Mouse (Mus musculus) forebrain, embryonic 10.5 days (tissue): ENCODE results near the gene Crhr2. TPM values are rescaled to one million over a fixed set of nuclear protein-coding genes. Genes with fewer than 3 reads are reported as not detected.
A peak's percentile ranks its signal among the peaks of the same experiment; 100 is the strongest.

ENCODE experiments used
- DNase-seq: peaks from one replicate; pipeline ENCODE4 v3.0.0-alpha.2; 2017; ENCODE audit warnings: low spot score; ENCODE audit errors: extremely low spot score
- H3K27ac ChIP-seq: fragments of 300-500 bp; sonication (generic); 2 replicates; pipeline ENCODE4 v1.5.1; 2016; ENCODE audit warnings: mild to moderate bottlenecking
- H3K27me3 ChIP-seq: fragments of 300-500 bp; sonication (generic); 2 replicates; pipeline ENCODE4 v1.6.1; 2016; ENCODE audit warnings: mild to moderate bottlenecking; ENCODE audit not compliant: poor library complexity, severe bottlenecking
- H3K36me3 ChIP-seq: fragments of 300-500 bp; sonication (generic); replicated peaks from 2 replicates; pipeline ENCODE4 v1.6.1; 2016; ENCODE audit warnings: mild to moderate bottlenecking, moderate library complexity
- H3K4me1 ChIP-seq: fragments of 300-500 bp; sonication (generic); 2 replicates; pipeline ENCODE4 v1.6.1; 2016
- H3K4me3 ChIP-seq: fragments of 300-500 bp; sonication (generic); 2 replicates; pipeline ENCODE4 v1.5.1; 2016; ENCODE audit warnings: mild to moderate bottlenecking, moderate library complexity
- H3K9me3 ChIP-seq: fragments of 300-500 bp; sonication (generic); 2 replicates; pipeline ENCODE4 v1.6.1; 2016; ENCODE audit warnings: mild to moderate bottlenecking, moderate library complexity
- WGBS: fragments of 180-500 bp; shearing (Covaris S2); methylation state at CpG from one replicate; pipeline ENCODE4 v1.1.7; 2016; 5-methylcytosine and 5-hydroxymethylcytosine counted together
- polyA plus RNA-seq: library from polyadenylated mRNA; unstranded; fragments of >200 nt; fragmentation: Nextera tagmentation; extraction: Ambion mirVana; gene quantifications from 2 replicates; pipeline ENCODE4 v1.2.1, GENCODE M21; 2016

The Crhr2 gene
- 0.31 and 0.38 TPM in 2 replicates for polyA plus RNA-seq

DNA sequence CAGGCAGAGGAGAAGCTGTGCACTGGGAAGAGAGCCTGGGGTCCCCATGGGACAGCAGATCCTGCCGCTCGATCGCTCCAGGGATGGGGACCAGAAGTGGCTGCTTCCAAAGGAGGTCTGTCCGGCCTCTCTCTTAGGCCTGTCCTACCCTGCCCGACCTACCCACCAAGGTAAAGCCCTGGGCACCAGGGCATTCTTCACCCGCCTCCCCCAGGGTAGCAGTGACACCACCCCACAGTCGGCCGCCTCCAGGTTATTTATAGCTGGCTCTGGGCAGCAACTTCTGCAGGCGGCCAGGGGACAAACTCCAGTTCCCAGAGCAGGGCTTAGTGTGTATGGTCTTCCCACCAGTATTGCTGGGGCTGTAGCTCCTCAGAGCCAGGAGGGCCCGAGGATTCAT lies at the start of gene Crhr2:
Gene Crhr2, minus strand, starts transcription at position 223 of the 400 bp plus-strand sequence.
- Histone ChIP-seq H3K27me3 (no peaks in the 10 kb centered on the region), H3K27ac (peak within 1 kb of the TSS; percentile 53), H3K4me1 (peaks cover 15% of the 10 kb centered on the region), H3K4me3 (no peak within 1 kb of the TSS), H3K36me3 (no peaks in the 10 kb centered on the region), H3K9me3 (no peaks in the 10 kb centered on the region)
- 78% methylated on average over 10 of the region's 10 CpGs for WGBS
- no peak for DNase-seq

GRCm38 (mm10) chr6:55179560-55179959 lies 46.7 kb upstream of the Crhr2 start:
- Histone ChIP-seq H3K27me3 (peaks cover 34% of the 10 kb centered on the region), H3K9me3 (no peaks in the 10 kb centered on the region), H3K4me3 (no peak overlapping the region), H3K4me1 (peaks cover 13% of the 10 kb centered on the region), H3K27ac (no peak overlapping the region), H3K36me3 (no peaks in the 10 kb centered on the region)
- WGBS, result 83% methylated on average over 7 of the region's 7 CpGs
- no peak for DNase-seq

DNA sequence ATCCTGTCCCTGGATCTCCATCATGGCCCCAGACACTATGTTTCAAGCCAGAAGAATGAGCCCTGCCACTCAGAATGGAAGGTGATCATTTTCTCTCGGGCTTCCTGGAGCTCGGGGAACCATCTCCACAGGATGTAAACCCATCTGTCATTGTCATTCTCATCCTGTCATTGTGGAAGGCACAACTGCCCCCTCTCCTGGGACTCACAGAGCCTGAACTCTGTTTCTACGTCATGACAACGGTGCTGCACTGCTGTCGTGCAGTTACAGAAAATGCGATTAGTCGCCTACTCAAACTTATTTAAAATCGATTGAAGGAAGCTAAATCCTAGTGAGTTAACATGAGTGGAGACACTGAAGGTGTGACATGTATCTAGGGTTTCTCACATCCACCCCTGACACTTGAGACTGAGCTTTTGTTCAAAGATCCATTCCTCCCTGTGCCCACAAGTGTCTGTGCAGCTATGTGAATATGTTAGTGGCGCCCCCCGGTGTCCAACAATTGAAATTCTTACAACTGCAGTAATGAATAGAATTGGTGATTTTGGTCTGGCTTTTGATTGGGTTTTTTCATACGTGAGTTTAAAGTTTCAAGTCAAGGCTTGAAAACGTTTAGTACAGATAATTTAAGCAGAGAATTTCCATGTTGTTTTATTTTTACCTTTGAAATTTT lies 44.4 kb upstream of the Crhr2 start:
- 61% methylated on average over 12 of the region's 12 CpGs for WGBS
- H3K27me3 ChIP-seq, result peaks cover 54% of the 10 kb centered on the region
- H3K4me3 ChIP-seq, result no peak overlapping the region
- peaks cover 37% of the 10 kb centered on the region for H3K4me1 ChIP-seq
- no peak overlapping the region for H3K27ac ChIP-seq
- H3K9me3 ChIP-seq, result no peaks in the 10 kb centered on the region
- H3K36me3 ChIP-seq, result no peaks in the 10 kb centered on the region
- no peak for DNase-seq

DNA sequence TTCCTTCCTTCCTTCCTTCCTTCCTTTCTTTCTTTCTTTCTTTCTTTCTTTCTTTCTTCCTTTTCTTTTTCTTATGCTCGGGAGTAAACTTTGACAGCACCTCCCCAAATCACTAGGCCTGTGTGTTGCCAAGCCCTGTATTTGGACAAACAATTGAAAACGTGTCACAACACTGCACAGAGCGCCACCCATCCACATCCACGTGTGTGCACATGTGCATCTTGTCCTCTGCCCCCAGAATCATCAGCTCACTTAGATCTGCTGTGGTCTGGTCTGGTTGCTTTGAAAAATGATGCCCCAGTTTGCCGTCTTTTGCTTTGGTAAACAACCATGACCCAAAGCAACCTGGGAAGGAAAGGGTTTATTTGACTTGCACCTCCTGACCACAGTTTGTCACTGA lies 43.1 kb upstream of the Crhr2 start:
- 75% methylated on average over 5 of the region's 5 CpGs for WGBS
- peaks cover 67% of the 10 kb centered on the region for H3K27me3 ChIP-seq

DNA sequence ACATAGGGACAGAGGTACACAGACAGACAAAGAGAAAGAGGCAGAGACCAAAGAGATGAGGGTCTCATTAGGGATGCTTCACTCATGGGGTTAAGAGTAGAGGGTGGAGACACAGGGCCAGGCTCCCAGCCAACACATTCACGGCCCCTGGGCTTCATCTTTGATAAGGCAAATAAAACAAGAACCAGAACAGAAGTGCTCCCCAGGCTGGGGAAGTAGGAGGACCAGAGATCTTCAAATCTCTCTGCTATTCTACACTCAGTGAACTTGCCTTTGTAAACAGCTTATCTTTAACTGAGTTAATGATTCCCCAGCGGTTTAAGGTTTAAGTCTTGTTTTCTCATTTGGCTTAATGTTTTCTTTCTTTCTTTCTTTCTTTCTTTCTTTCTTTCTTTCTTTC lies 42.6 kb upstream of the Crhr2 start:
- WGBS, result 51% methylated on average over 2 of the region's 2 CpGs
- Histone ChIP-seq H3K27ac (no peak overlapping the region), H3K36me3 (no peaks in the 10 kb centered on the region), H3K27me3 (peaks cover 71% of the 10 kb centered on the region), H3K9me3 (no peaks in the 10 kb centered on the region), H3K4me1 (peaks cover 37% of the 10 kb centered on the region), H3K4me3 (no peak overlapping the region)
- DNase-seq, result no peak

More for the DNA sequence above, 43.1 kb upstream of the Crhr2 start:
- Histone ChIP-seq H3K27ac (no peak overlapping the region), H3K4me3 (no peak overlapping the region), H3K4me1 (peaks cover 37% of the 10 kb centered on the region), H3K9me3 (no peaks in the 10 kb centered on the region), H3K36me3 (no peaks in the 10 kb centered on the region)
- DNase-seq, result no peak

GRCm38 (mm10) chr6:55174741-55175181 lies 41.9 kb upstream of the Crhr2 start, which contains the start of gene Inmt:
Gene Inmt (minus strand): TSS chr6:55175043.
- H3K4me3 ChIP-seq, result no peak within 1 kb of the TSS
- H3K4me1 ChIP-seq, result peaks cover 37% of the 10 kb centered on the region
- no peak for DNase-seq
- 91% methylated on average over 1 of the region's 1 CpGs for WGBS
- no peaks in the 10 kb centered on the region for H3K9me3 ChIP-seq
- H3K27me3 ChIP-seq, result peaks cover 77% of the 10 kb centered on the region
- no peaks in the 10 kb centered on the region for H3K36me3 ChIP-seq
- 0 out of 2 replicates have a peak within 1 kb of the TSS, but pooled peaks have one; percentile 35 for H3K27ac ChIP-seq

DNA sequence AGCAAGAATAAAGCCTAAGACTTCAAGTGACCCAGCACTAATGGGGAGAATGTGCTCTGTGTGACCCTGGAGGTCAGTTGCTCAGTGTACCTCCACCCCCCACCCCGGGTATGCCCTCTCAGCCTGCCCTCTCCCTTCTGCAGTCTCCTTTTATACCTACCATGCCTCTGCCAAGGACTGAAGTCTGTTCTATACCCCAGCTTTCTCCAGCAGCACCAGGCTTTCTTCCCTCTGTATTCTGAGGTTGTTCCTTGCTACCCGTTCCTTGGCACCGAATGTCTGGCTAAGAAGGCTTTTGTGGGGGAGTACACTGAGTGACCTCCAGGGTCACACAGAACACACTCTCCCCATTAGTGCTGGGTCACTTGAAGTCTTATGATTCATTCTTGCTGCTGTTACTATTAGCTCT lies 41.1 kb upstream of the Crhr2 start:
- peaks cover 37% of the 10 kb centered on the region for H3K4me1 ChIP-seq
- H3K36me3 ChIP-seq, result no peaks in the 10 kb centered on the region
- H3K27ac ChIP-seq, result 0 out of 2 replicates have a peak overlapping the region, but pooled peaks have one; percentile 35
- no peak overlapping the region for H3K4me3 ChIP-seq
- 6% methylated on average over 3 of the region's 3 CpGs for WGBS
- peaks cover 83% of the 10 kb centered on the region for H3K27me3 ChIP-seq
- DNase-seq, result peak; percentile 39
- no peaks in the 10 kb centered on the region for H3K9me3 ChIP-seq

GRCm38 (mm10) chr6:55173171-55173570 lies 40.4 kb upstream of the Crhr2 start:
- 49% methylated on average over 10 of the region's 10 CpGs for WGBS

GRCm38 (mm10) chr6:55171638-55172037 lies 38.8 kb upstream of the Crhr2 start:
- H3K4me3 ChIP-seq, result no peak overlapping the region
- peaks cover 37% of the 10 kb centered on the region for H3K4me1 ChIP-seq
- no peaks in the 10 kb centered on the region for H3K9me3 ChIP-seq
- 53% methylated on average over 4 of the region's 4 CpGs for WGBS
- no peak for DNase-seq
- H3K27me3 ChIP-seq, result peaks cover 89% of the 10 kb centered on the region
- no peaks in the 10 kb centered on the region for H3K36me3 ChIP-seq
- H3K27ac ChIP-seq, result no peak overlapping the region

More at GRCm38 (mm10) chr6:55173171-55173570, 40.4 kb upstream of the Crhr2 start:
- 0 out of 2 replicates have a peak overlapping the region, but pooled peaks have one; percentile 4 for H3K4me3 ChIP-seq
- no peak for DNase-seq
- peaks cover 89% of the 10 kb centered on the region for H3K27me3 ChIP-seq
- peak overlapping the region; percentile 13; the same call in 1 of the 2 replicates for H3K27ac ChIP-seq
- peaks cover 37% of the 10 kb centered on the region for H3K4me1 ChIP-seq
- no peaks in the 10 kb centered on the region for H3K9me3 ChIP-seq
- H3K36me3 ChIP-seq, result no peaks in the 10 kb centered on the region

DNA sequence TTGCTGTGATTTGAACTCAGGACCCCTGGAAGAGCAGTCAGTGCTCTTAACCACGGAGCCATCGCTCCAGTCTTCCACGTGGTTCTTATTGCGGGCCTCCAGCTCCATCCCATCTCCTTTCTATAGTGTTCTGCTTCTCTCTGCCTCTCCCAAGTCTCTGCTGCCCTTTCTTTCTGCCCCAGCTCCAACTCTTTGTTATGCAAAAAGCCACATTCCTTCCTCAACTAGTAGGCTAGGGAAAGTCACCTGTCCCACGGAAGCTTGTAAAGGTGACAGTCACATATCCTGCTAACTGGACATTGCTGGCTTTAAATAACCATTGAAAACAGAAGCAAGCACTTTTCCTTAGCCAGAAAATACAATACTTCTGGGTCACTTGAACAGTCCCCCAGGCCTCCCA lies 37.0 kb upstream of the Crhr2 start:
- Histone ChIP-seq H3K27me3 (peaks cover 79% of the 10 kb centered on the region), H3K36me3 (no peaks in the 10 kb centered on the region), H3K4me3 (no peak overlapping the region), H3K4me1 (peaks cover 26% of the 10 kb centered on the region), H3K9me3 (no peaks in the 10 kb centered on the region), H3K27ac (no peak overlapping the region)
- DNase-seq, result no peak
- 56% methylated on average over 5 of the region's 5 CpGs for WGBS

- no peaks in the 10 kb centered on the region for H3K9me3 ChIP-seq
- peak; percentile 73 for DNase-seq
- H3K4me1 ChIP-seq, result no peaks in the 10 kb centered on the region
- no peak overlapping the region for H3K27ac ChIP-seq
- no peak overlapping the region for H3K4me3 ChIP-seq
- no peaks in the 10 kb centered on the region for H3K36me3 ChIP-seq
- 53% methylated on average over 7 of the region's 7 CpGs for WGBS
- peaks cover 56% of the 10 kb centered on the region for H3K27me3 ChIP-seq
Measured at GRCm38 (mm10) chr6:55166777-55167463, 34.1 kb upstream of the Crhr2 start.

DNA sequence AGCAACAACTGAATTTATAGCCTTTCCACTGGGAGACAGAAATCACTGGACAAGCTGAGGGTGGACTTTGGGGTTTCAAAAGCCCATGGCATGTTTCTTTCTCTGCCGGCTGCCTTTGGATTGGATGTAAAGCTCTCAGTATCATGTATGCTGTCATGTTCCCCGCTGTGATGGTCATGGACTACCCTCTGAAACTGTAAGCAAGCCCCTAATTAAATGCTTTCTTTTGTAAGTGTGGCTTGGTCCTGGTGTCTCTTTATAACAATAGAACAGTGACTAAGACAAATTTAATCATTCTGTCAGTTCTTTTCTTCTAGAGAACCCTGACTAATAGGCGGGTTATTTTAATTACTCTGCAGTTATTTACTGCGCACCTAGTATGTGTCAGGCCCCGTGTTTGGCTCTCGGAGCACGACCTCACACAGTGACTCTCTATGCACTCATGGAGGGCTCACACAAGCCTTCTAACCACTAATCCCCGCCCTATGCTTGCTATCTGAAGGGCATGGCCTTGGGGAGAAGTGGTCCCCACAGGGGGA lies 30.3 kb upstream of the Crhr2 start:
- no peak for DNase-seq
- 83% methylated on average over 8 of the region's 8 CpGs for WGBS
- Histone ChIP-seq H3K36me3 (no peaks in the 10 kb centered on the region), H3K27me3 (peaks cover 18% of the 10 kb centered on the region), H3K4me1 (no peaks in the 10 kb centered on the region), H3K4me3 (no peak overlapping the region), H3K9me3 (no peaks in the 10 kb centered on the region), H3K27ac (no peak overlapping the region)

- Histone ChIP-seq H3K36me3 (no peaks in the 10 kb centered on the region), H3K27ac (no peak overlapping the region), H3K4me3 (no peak overlapping the region), H3K4me1 (no peaks in the 10 kb centered on the region), H3K9me3 (no peaks in the 10 kb centered on the region), H3K27me3 (peaks cover 10% of the 10 kb centered on the region; the same call in 1 of the 2 replicates)
- no peak for DNase-seq
- WGBS, result 88% methylated on average over 5 of the region's 5 CpGs
Measured at GRCm38 (mm10) chr6:55161311-55161761, 28.5 kb upstream of the Crhr2 start.
